ENCODE assay signal across 8 mouse cellular contexts in the genomic region with DNA sequence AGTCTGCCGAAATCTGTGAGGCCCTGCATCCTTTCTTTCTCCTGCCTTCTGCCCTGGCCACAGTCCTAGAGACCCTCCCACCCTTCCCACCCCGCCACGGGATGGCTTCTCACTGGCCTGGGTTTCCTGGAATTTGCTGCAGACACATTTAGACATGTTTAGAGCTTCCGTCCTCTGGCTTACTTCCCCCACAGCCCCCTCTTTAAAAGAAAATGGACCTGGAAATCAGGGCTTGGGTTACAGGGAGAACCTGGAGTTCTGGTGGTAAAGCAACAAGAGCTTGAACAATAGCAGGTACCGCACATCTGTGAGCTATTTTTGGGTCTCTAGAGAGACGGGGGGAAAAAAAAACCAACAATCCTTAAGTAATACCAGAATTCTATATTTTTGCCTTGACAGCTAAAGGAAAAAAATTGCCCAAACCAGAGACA. TPM values are rescaled to one million over a fixed set of nuclear protein-coding genes. Genes with fewer than 3 reads are reported as not detected.
DNase-seq lines count a peak whose midpoint lies in the region; ATAC-seq and TF ChIP-seq lines count a peak whose summit lies in the region.

No protein-coding gene starts in this region.

- H3K4me3 ChIP-seq in heart, embryonic 10.5 days: no peak overlapping the region; the same call in 1 of the 2 replicates
- H3K4me3 ChIP-seq in heart, embryonic 16.5 days (ENCODE audit: low read length): 0 out of 2 replicates have a peak overlapping the region, but pooled peaks have one; percentile 5
- no peak overlapping the region for H3K4me3 ChIP-seq in liver, postnatal 0 days (ENCODE audit: low read depth, low read length)

- peak overlapping the region; percentile 41; the same call in 1 of the 2 replicates for H3K9ac ChIP-seq in heart, embryonic 16.5 days (ENCODE audit: low read length)
- H3K9ac ChIP-seq in liver, postnatal 0 days (replicated peaks): no peak overlapping the region

- no peaks in the 10 kb centered on the region for H3K9me3 ChIP-seq in heart, embryonic 10.5 days
- H3K9me3 ChIP-seq in heart, embryonic 16.5 days (replicated peaks; ENCODE audit: control insufficient read depth, low read length): no peaks in the 10 kb centered on the region
- H3K9me3 ChIP-seq in liver, postnatal 0 days (ENCODE audit: low read length): no peaks in the 10 kb centered on the region

- H3K36me3 ChIP-seq in heart, embryonic 10.5 days: no peaks in the 10 kb centered on the region
- no peaks in the 10 kb centered on the region for H3K36me3 ChIP-seq in heart, embryonic 16.5 days (ENCODE audit: control insufficient read depth, insufficient read depth)
- no peaks in the 10 kb centered on the region for H3K36me3 ChIP-seq in liver, postnatal 0 days (replicated peaks; ENCODE audit: insufficient read depth, low read length)

- 6% methylated on average over 6 of the region's 6 CpGs for WGBS in heart, embryonic 10.5 days
- 11% methylated on average over 6 of the region's 6 CpGs for WGBS in heart, embryonic 16.5 days
- 25% methylated on average over 6 of the region's 6 CpGs for WGBS in liver, postnatal 0 days (ENCODE audit: insufficient replicate concordance)

- no peak for DNase-seq in heart, embryonic 10.5 days (ENCODE audit: low spot score)
- no peak for DNase-seq in heart, postnatal 25 days (ENCODE audit: low spot score)
- DNase-seq in R1 (ENCODE audit: low read depth, low spot score): peak; percentile 40
- DNase-seq in liver, postnatal 0 days: no peak
- DNase-seq in cerebellum, adult 8-10 months: no peak
- DNase-seq in layer of hippocampus, postnatal 14 days (ENCODE audit: low spot score in 2 of 2): no peak
- no peak for DNase-seq in B cell, adult 2 months

- H3K4me2 ChIP-seq in heart, embryonic 16.5 days (ENCODE audit: low read depth, low read length): peak overlapping the region; percentile 43
- H3K4me2 ChIP-seq in liver, postnatal 0 days (ENCODE audit: low read depth, low read length): 0 out of 2 replicates have a peak overlapping the region, but pooled peaks have one; percentile 2

- no peak for TF ChIP-seq EP300 in liver, postnatal 0 days (IDR thresholded peaks at IDR 0.05; ENCODE audit: low read depth)

- no peak for TF ChIP-seq CTCF in liver, postnatal 0 days (IDR thresholded peaks at IDR 0.05; ENCODE audit: low read depth)

- H3K4me1 ChIP-seq in heart, embryonic 10.5 days: peaks cover 53% of the 10 kb centered on the region
- peaks cover 38% of the 10 kb centered on the region for H3K4me1 ChIP-seq in heart, embryonic 16.5 days (ENCODE audit: control insufficient read depth, insufficient read depth, low read length)
- H3K4me1 ChIP-seq in liver, postnatal 0 days (ENCODE audit: insufficient read depth): peaks cover 18% of the 10 kb centered on the region

- intact Hi-C loops in heart, postnatal 25 days (cut with DNase I): loop anchor here (5.0 kb wide), 1 partner anchor 39 kb away; no protein-coding TSS in a partner anchor

- peaks cover 22% of the 10 kb centered on the region for H3K27me3 ChIP-seq in heart, embryonic 10.5 days (ENCODE audit: insufficient read depth, poor library complexity, severe bottlenecking)
- no peaks in the 10 kb centered on the region for H3K27me3 ChIP-seq in heart, embryonic 16.5 days (ENCODE audit: control insufficient read depth, insufficient read depth, low read length)
- H3K27me3 ChIP-seq in liver, postnatal 0 days (ENCODE audit: insufficient read depth, low read length): peaks cover 10% of the 10 kb centered on the region; the same call in 1 of the 2 replicates

- ATAC-seq in heart, embryonic 16.5 days (replicated peaks; ENCODE audit: extremely low read depth, insufficient read depth, low FRiP score): no peak
- ATAC-seq in liver, postnatal 0 days: no peak

- H3K27ac ChIP-seq in heart, embryonic 10.5 days: peak overlapping the region; percentile 85
- H3K27ac ChIP-seq in heart, embryonic 16.5 days (ENCODE audit: low read length): peak overlapping the region; percentile 87
- H3K27ac ChIP-seq in liver, postnatal 0 days (ENCODE audit: low read depth): peak overlapping the region; percentile 65; the same call in 1 of the 2 replicates

RNA-seq across cellular contexts. Expression of a gene that starts 8.5 kb away (rescaled TPM):
- polyA plus RNA-seq in heart, embryonic 10.5 days (2016; fragmentation: Nextera tagmentation; extraction: Ambion mirVana): 13.2 and 16.6 TPM in 2 replicates
- 10 to 100 TPM; 27.5 to 32.3 TPM for total RNA-seq in heart, postnatal 25 days (2021)
- polyA plus RNA-seq in heart, embryonic 16.5 days (2015; fragmentation: Nextera tagmentation; extraction: Ambion mirVana): 17.9 and 21.8 TPM in 2 replicates
- 2.0 and 2.1 TPM in 2 replicates for polyA plus RNA-seq in liver, postnatal 0 days (2015; fragmentation: Nextera tagmentation; extraction: Ambion mirVana)
- 10 to 100 TPM; 35.4 to 45.2 TPM for total RNA-seq in layer of hippocampus, postnatal 14 days (2021)
